Mouse (Mus musculus) olfactory bulb, adult 2 months (tissue): ENCODE measurements at regions not wholly inside any gene's neighbourhood (a gene's known extent, or its start where the extent isn't known, plus 50 kb on each side); places are given as distances from the start of the nearest gene placed in this dataset.

Source experiments
- CTCF ChIP-seq: fragments of 200-500 bp; IDR thresholded peaks from 2 replicates; pipeline ENCODE4 v1.5.1; 2012; ENCODE audit warnings: low read depth, mild to moderate bottlenecking, low read length, moderate library complexity; ENCODE audit not compliant: insufficient read depth
- POLR2A ChIP-seq: fragments of 200-500 bp; IDR thresholded peaks from 2 replicates; pipeline ENCODE4 v1.6.1; 2012; ENCODE audit warnings: mild to moderate bottlenecking, low read depth, low read length, moderate library complexity; ENCODE audit not compliant: insufficient read depth

DNA sequence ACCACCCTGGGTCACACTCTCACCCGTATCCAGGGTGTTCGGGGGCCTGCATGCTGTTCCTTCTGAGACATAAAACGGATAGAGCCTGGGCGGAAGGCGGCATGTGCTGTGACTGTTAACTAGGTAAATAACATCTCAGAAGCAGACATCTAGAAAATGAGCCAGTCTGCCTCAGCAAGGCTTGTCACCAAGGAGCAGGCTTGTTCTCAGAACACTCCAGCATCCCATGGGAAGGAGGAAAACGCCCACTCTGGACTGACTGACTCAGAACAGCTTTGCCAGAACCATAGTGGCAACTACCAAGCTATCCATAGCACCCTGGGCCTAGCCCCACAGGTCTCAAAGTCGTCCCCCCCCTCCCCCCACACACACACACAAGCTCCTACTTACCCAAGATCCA, 63.8 kb upstream of the Cdh5 start:
- no peak for TF ChIP-seq CTCF
- TF ChIP-seq POLR2A: no peak
